Mouse (Mus musculus): ENCODE data around the gene Anxa3. TPM values are rescaled to one million over a fixed set of nuclear protein-coding genes. Genes with fewer than 3 reads are reported as not detected.

Gene Anxa3
- 256 and 288 TPM in 2 replicates for total RNA-seq (2015)
- total RNA-seq (2017): 148 and 165 TPM in 2 replicates

GRCm38 (mm10) chr5:96792936-96793718 lies at the start of gene Anxa3:
Anxa3 (plus strand) TSS chr5:96793339.
- peak; percentile 71 for ATAC-seq (ENCODE audit: poor library complexity, severe bottlenecking)

GRCm38 (mm10) chr5:96747195-96747984 lies 45.7 kb upstream of the Anxa3 start:
- ATAC-seq (ENCODE audit: poor library complexity, severe bottlenecking): no peak

- ATAC-seq (ENCODE audit: poor library complexity, severe bottlenecking): no peak
Measured at GRCm38 (mm10) chr5:96757615-96758014, 35.5 kb upstream of the Anxa3 start.

- peak; percentile 73 for ATAC-seq (ENCODE audit: poor library complexity, severe bottlenecking)
Measured at GRCm38 (mm10) chr5:96762021-96762420, 31.1 kb upstream of the Anxa3 start.

GRCm38 (mm10) chr5:96768846-96769471 lies 24.2 kb upstream of the Anxa3 start:
- peak; percentile 78 for ATAC-seq (ENCODE audit: poor library complexity, severe bottlenecking)

GRCm38 (mm10) chr5:96783506-96784288 lies 9.4 kb upstream of the Anxa3 start:
- ATAC-seq (ENCODE audit: poor library complexity, severe bottlenecking): no peak

GRCm38 (mm10) chr5:96785096-96785495 lies 8.0 kb upstream of the Anxa3 start:
- no peak for ATAC-seq (ENCODE audit: poor library complexity, severe bottlenecking)

GRCm38 (mm10) chr5:96792422-96792821 lies 717 bp upstream of the Anxa3 start:
- peak; percentile 45 for ATAC-seq (ENCODE audit: poor library complexity, severe bottlenecking)

- peak; percentile 58 for ATAC-seq (ENCODE audit: poor library complexity, severe bottlenecking)
Measured at GRCm38 (mm10) chr5:96793953-96794635, 955 bp downstream of the Anxa3 start.

GRCm38 (mm10) chr5:96795752-96796151 lies 2.6 kb downstream of the Anxa3 start:
- ATAC-seq (ENCODE audit: poor library complexity, severe bottlenecking): no peak

- no peak for ATAC-seq (ENCODE audit: poor library complexity, severe bottlenecking)
Measured at GRCm38 (mm10) chr5:96797465-96797864, 4.3 kb downstream of the Anxa3 start.

GRCm38 (mm10) chr5:96799165-96799564 lies 6.0 kb downstream of the Anxa3 start:
- no peak for ATAC-seq (ENCODE audit: poor library complexity, severe bottlenecking)

- ATAC-seq (ENCODE audit: poor library complexity, severe bottlenecking): no peak
Measured at GRCm38 (mm10) chr5:96799969-96800368, 6.8 kb downstream of the Anxa3 start.

- ATAC-seq (ENCODE audit: poor library complexity, severe bottlenecking): no peak
Measured at GRCm38 (mm10) chr5:96802185-96802584, 9.0 kb downstream of the Anxa3 start.

GRCm38 (mm10) chr5:96803091-96803490 lies 10.0 kb downstream of the Anxa3 start:
- no peak for ATAC-seq (ENCODE audit: poor library complexity, severe bottlenecking)

GRCm38 (mm10) chr5:96804304-96804703 lies 11.2 kb downstream of the Anxa3 start:
- ATAC-seq (ENCODE audit: poor library complexity, severe bottlenecking): no peak

- no peak for ATAC-seq (ENCODE audit: poor library complexity, severe bottlenecking)
Measured at GRCm38 (mm10) chr5:96804813-96805212, 11.7 kb downstream of the Anxa3 start.

GRCm38 (mm10) chr5:96810620-96811019 lies 17.5 kb downstream of the Anxa3 start:
- no peak for ATAC-seq (ENCODE audit: poor library complexity, severe bottlenecking)

GRCm38 (mm10) chr5:96824769-96825327 lies 31.7 kb downstream of the Anxa3 start:
- ATAC-seq (ENCODE audit: poor library complexity, severe bottlenecking): no peak

- ATAC-seq (ENCODE audit: poor library complexity, severe bottlenecking): no peak
Measured at GRCm38 (mm10) chr5:96827176-96827575, 34.0 kb downstream of the Anxa3 start.

Measured in megakaryocyte, adult 5-6 weeks (primary cell).